ENCODE assay signal across 17 mouse cellular contexts in the genomic region with DNA sequence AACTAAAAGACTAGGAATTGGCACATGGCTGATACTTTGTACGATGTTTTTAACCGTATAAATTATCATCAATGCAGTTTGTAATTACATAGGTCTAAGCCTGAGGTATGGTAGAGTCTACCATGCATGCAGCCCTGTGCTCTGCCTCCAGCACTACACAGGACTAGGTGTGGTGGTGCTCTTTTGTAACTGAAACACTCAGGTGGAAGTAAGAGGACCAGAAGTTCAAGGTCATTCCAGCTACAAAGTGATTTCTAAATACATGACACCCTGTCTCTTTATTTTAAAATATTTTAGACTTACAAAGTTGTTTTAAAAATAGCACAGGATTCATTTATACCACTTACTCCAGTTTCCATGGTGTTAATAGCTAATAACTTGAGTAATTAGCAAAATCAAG.
"Had no signal": no experiment of that assay in that cellular context is flagged by ENCODE, and none has a peak within 500 bp of the region (broad histone marks: within the 10 kb centered on the region; RNA-seq: fewer than 3 reads in every experiment).

No protein-coding gene starts in this region.

- H3K36me3 ChIP-seq: neural tube, embryonic 12.5 days; neural tube, embryonic 13.5 days; neural tube, embryonic 15.5 days; stomach, embryonic 15.5 days had no signal

- H3K9ac ChIP-seq: neural tube, embryonic 12.5 days; neural tube, embryonic 13.5 days; neural tube, embryonic 15.5 days; stomach, embryonic 15.5 days had no signal

- H3K27me3 ChIP-seq: neural tube, embryonic 12.5 days; neural tube, embryonic 13.5 days; neural tube, embryonic 15.5 days; stomach, embryonic 15.5 days had no signal

- H3K27ac ChIP-seq: neural tube, embryonic 12.5 days; neural tube, embryonic 13.5 days; neural tube, embryonic 15.5 days; stomach, embryonic 15.5 days; stomach, postnatal 0 days had no signal

- H3K4me1 ChIP-seq: neural tube, embryonic 12.5 days; stomach, embryonic 15.5 days had no signal

- H3K4me2 ChIP-seq: neural tube, embryonic 12.5 days; neural tube, embryonic 13.5 days; neural tube, embryonic 15.5 days; stomach, embryonic 15.5 days had no signal

- H3K9me3 ChIP-seq: neural tube, embryonic 13.5 days; neural tube, embryonic 15.5 days; stomach, embryonic 15.5 days had no signal

- DNase-seq: retina, postnatal 1 day; right cerebral cortex, adult 18-20 months; right cerebral cortex, postnatal 14 days; right cerebral cortex, postnatal 25 days; right cerebral cortex, postnatal 4 days; spleen, adult 18-20 months; thymus, adult 18-20 months; thymus, adult 2 months; thymus, postnatal 14 days; thymus, postnatal 25 days; thymus, postnatal 36 days; thymus, postnatal 4 days had no signal

- H3K4me3 ChIP-seq: neural tube, embryonic 12.5 days; neural tube, embryonic 13.5 days; neural tube, embryonic 15.5 days; stomach, embryonic 15.5 days had no signal
